Mouse (Mus musculus): Measurements from ENCODE around the gene Tbx3.

The Tbx3 gene

DNA sequence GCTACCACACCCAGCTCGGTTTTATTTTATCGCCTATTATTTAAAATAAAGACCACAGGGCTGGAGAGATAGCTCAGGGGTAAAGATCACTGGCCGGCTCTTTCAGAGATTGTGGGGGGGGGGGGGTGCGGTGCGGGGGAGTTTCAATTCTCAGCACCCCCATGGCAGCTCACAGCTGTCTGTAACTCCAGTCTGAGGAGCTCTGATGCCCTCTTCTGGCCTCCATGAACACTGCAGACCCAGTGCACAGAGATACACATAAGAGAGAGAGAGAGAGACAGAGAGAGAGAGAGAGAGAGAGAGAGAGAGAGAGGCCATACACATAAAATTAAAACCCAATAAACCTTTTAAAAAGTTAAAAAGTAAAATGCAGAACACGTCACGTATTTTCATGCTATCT, 34.4 kb downstream of the Tbx3 start:
- DNase-seq (ENCODE audit: extremely low spot score, low spot score): no peak

DNA sequence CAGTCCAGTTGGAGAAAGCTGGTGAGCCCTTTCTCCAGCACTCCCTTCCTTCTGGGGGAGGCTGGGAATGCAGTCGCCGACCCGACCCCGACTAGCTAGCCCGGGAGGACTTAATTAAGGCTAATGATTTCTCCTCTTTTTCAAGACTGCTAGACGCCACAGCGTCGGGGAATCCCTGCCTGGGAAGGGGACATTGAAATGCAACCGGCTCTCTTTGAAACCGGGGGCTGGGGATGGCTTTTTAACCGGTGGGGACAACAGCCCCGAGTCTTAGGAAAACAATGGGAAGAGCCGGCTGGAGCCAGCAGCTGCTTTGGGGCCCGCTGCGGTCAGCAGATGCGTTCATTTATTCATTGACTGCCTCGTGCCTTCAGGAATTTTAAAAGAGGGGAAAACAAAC, 36.0 kb downstream of the Tbx3 start:
- DNase-seq (ENCODE audit: extremely low spot score, low spot score): peak; percentile 60

DNA sequence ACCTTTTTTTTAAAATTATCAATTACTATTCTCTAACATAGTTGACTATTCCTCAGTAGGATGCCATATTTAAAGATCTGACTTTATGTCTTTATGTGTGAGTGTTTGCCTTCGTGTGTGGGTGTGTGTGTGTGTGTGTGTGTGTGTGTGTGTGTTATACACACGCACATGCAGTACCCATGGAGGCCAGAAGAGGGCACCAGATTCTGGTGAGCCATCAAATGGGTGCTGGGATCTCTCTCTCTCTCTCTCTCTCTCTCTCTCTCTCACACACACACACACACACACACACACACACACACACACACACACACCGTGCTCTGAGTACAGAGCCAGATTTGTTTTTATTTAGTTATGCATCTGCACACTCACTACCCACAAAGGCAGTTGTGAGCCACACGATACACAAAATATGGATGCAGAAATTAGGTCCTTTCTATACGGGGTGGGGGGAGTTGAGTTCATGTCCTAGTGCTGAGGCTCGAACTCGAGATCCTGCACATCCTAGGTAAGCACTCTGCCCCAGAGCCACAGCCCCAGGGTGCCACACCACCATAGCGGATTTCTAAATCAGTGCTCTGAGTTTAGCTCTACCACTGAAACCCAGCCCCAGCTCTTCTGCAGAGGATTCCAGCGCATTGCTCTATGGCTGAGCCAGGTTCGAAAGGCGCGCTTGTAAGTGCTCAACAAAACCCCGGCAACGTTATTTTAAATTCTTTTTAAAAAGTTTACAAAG, 38.5 kb downstream of the Tbx3 start:
- no peak for DNase-seq (ENCODE audit: extremely low spot score, low spot score)

GRCm38 (mm10) chr5:119709826-119710559, 39.5 kb downstream of the Tbx3 start:
- no peak for DNase-seq (ENCODE audit: extremely low spot score, low spot score)

DNA sequence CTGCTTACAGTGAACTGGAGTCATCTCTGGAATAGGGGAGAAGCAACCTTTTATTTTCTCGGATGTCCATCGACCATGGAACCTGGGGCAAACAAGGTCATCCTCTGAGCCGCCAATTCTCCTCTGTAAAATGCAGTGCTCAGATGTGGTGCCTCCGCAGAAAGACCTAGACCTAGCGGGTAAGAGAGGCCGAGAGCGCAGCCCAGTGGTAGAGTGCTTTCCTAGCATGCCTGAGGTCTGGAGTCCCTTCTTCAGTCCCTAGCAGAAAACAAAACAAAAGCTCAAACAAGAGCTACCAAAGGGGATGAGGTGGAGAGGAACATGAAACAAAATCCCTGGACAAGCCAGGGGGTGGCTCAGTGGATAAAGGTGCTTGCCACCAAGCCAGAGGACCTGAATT, 40.3 kb downstream of the Tbx3 start:
- no peak for DNase-seq (ENCODE audit: extremely low spot score, low spot score)

DNA sequence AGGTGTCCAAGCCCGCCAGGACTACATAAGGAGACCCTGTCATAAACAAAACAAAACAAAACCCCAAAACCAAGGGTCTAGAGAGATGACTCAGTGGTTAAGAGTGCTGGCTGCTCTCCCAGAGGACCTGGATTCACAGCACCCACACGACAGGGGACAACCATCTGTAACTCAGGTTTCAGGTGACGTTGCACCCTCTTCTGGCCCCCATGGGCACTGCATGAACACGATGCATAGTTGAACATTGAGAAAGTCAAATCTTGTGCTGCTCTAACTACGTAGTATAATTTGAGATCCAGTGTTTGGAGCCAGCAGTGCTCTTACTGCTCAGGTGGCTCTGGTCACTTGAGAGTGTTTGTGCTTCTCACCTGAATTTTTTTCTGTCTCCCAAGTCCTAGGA, 41.2 kb downstream of the Tbx3 start:
- no peak for DNase-seq (ENCODE audit: extremely low spot score, low spot score)

GRCm38 (mm10) chr5:119712679-119713246, 42.3 kb downstream of the Tbx3 start:
- DNase-seq (ENCODE audit: extremely low spot score, low spot score): peak; percentile 87

- no peak for DNase-seq (ENCODE audit: extremely low spot score, low spot score)
Observed at GRCm38 (mm10) chr5:119720471-119721265, 50.2 kb downstream of the Tbx3 start.

DNA sequence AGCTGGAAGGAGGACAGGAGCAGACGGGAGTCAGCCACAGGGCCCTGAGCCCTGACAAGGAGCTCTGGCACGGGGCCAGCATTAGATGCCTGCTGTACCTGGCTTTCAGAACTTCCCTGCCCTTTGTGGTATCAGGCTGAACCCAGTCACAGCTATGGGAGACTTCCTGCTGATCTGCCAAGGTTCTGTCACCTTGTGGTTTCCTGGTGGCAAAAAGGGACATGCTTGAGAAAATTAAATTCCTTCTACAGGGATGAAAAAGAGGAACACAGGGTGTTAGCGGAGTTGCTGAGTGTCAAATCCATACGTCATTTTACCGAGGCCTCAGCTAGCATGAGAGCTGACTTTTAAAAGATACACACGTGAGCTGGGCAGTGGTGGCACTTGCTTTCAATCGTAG, 62.5 kb downstream of the Tbx3 start:
- DNase-seq (ENCODE audit: extremely low spot score, low spot score): no peak
